Mouse (Mus musculus) MEL (cell line): ENCODE results near the gene Egfl7. TPM values are rescaled to one million over a fixed set of nuclear protein-coding genes. Genes with fewer than 3 reads are reported as not detected.

Experiments used
- DNase-seq: peaks from one replicate; pipeline ENCODE4 v3.0.0; 2011; ENCODE audit warnings: low read depth, low spot score
- H3K27ac ChIP-seq: 2 replicates; pipeline ENCODE4 v1.5.1; 2012; ENCODE audit warnings: low read depth, mild to moderate bottlenecking, control low read depth, low read length, moderate library complexity; ENCODE audit not compliant: control insufficient read depth
- H3K27me3 ChIP-seq, 2 experiments: fragments of 150-350 bp in 1 of 2; sonication (generic) in 1 of 2; 2 replicates each; pipeline ENCODE4 v1.6.1; 2012; ENCODE audit warnings: low read length in 2 of 2, mild to moderate bottlenecking in 2 of 2, improper control_type of control experiment in 1 of 2, moderate library complexity in 1 of 2; ENCODE audit not compliant: insufficient read depth in 2 of 2, control insufficient read depth in 1 of 2
- H3K36me3 ChIP-seq, 2 experiments: 2 replicates each; pipeline ENCODE4 v1.6.1; 2012 to 2014; ENCODE audit warnings: low read length in 2 of 2, improper control_type of control experiment in 1 of 2, inconsistent platforms in 1 of 2, mild to moderate bottlenecking in 1 of 2; ENCODE audit not compliant: insufficient read depth in 2 of 2, control insufficient read depth in 1 of 2
- H3K4me1 ChIP-seq, 2 experiments: fragments of 150-350 bp in 1 of 2; sonication (generic) in 1 of 2; 2 replicates each; pipeline ENCODE4 v1.6.1; 2012; ENCODE audit warnings: low read length in 2 of 2, improper control_type of control experiment in 1 of 2, mild to moderate bottlenecking in 1 of 2; ENCODE audit not compliant: insufficient read depth in 2 of 2, control insufficient read depth in 1 of 2
- H3K4me3 ChIP-seq, 2 experiments: fragments of 150-350 bp in 1 of 2; sonication (generic) in 1 of 2; 2 replicates each; pipeline ENCODE4 v1.5.1; 2012; ENCODE audit warnings: low read depth in 2 of 2, low read length in 2 of 2, mild to moderate bottlenecking in 2 of 2, moderate library complexity in 2 of 2, control low read depth in 1 of 2, improper control_type of control experiment in 1 of 2; ENCODE audit not compliant: control insufficient read depth in 1 of 2, insufficient read depth in 1 of 2
- H3K79me2 ChIP-seq: 2 replicates; pipeline ENCODE4 v1.6.1; 2012; ENCODE audit warnings: mild to moderate bottlenecking, low read length, moderate library complexity; ENCODE audit not compliant: control insufficient read depth, poor library complexity, insufficient read depth
- H3K9ac ChIP-seq: 2 replicates; pipeline ENCODE4 v1.6.1; 2012; ENCODE audit warnings: low read depth, mild to moderate bottlenecking, control low read depth, low read length, moderate library complexity; ENCODE audit not compliant: control insufficient read depth, poor library complexity, severe bottlenecking
- H3K9me3 ChIP-seq: fragments of 150-350 bp; sonication (generic); replicated peaks from 2 replicates; pipeline ENCODE4 v1.6.1; 2012; ENCODE audit warnings: mild to moderate bottlenecking, low read length, improper control_type of control experiment, moderate library complexity; ENCODE audit not compliant: insufficient read depth
- CHD1 ChIP-seq: IDR thresholded peaks from 2 replicates; pipeline ENCODE4 v1.6.1; 2012; ENCODE audit warnings: low read depth, mild to moderate bottlenecking, inconsistent platforms, low read length, improper control_type of control experiment
- ELF1 ChIP-seq: IDR thresholded peaks from 2 replicates; pipeline ENCODE4 v1.6.1; 2014; ENCODE audit warnings: low read depth, mild to moderate bottlenecking, inconsistent platforms, low read length, improper control_type of control experiment, moderate library complexity
- EP300 ChIP-seq, 2 experiments: IDR thresholded peaks; 2 replicates each; pipeline ENCODE4 v1.6.1; 2011; ENCODE audit warnings: improper control_type of control experiment in 2 of 2, low read length in 2 of 2, low read depth in 1 of 2, mild to moderate bottlenecking in 1 of 2
- GATA1 ChIP-seq: IDR thresholded peaks from 2 replicates; pipeline ENCODE4 v1.6.1; 2011; ENCODE audit warnings: low read depth, low read length, improper control_type of control experiment
- HCFC1 ChIP-seq: IDR thresholded peaks from 2 replicates; pipeline ENCODE4 v1.6.1; 2012; ENCODE audit warnings: low read depth, mild to moderate bottlenecking, inconsistent platforms, low read length, improper control_type of control experiment, moderate library complexity
- JUND ChIP-seq: IDR thresholded peaks from 2 replicates; pipeline ENCODE4 v1.6.1; 2011; ENCODE audit warnings: low read depth, mild to moderate bottlenecking, improper control_type of control experiment, low read length
- MAFK ChIP-seq: IDR thresholded peaks from 2 replicates; pipeline ENCODE4 v1.6.1; 2011; ENCODE audit warnings: low read depth, mild to moderate bottlenecking, low read length, improper control_type of control experiment, borderline replicate concordance
- MAX ChIP-seq: IDR thresholded peaks from 2 replicates; pipeline ENCODE4 v1.6.1; 2011; ENCODE audit warnings: low read length, improper control_type of control experiment
- MXI1 ChIP-seq: IDR thresholded peaks from 2 replicates; pipeline ENCODE4 v1.6.1; 2011; ENCODE audit warnings: mild to moderate bottlenecking, low read depth, low read length, improper control_type of control experiment
- MYB ChIP-seq: IDR thresholded peaks from 2 replicates; pipeline ENCODE4 v1.6.1; 2011; ENCODE audit warnings: mild to moderate bottlenecking, low read depth, low read length, improper control_type of control experiment
- MYC ChIP-seq: IDR thresholded peaks from 2 replicates; pipeline ENCODE4 v1.6.1; 2011; ENCODE audit warnings: low read depth, mild to moderate bottlenecking, low read length, improper control_type of control experiment, moderate library complexity
- NELFE ChIP-seq: IDR thresholded peaks from 2 replicates; pipeline ENCODE4 v1.6.1; 2011; ENCODE audit warnings: low read depth, low read length, improper control_type of control experiment
- NRF1 ChIP-seq: IDR thresholded peaks from 2 replicates; pipeline ENCODE4 v1.6.1; 2014; ENCODE audit warnings: low read depth, mild to moderate bottlenecking, inconsistent platforms, low read length, improper control_type of control experiment, moderate library complexity; ENCODE audit not compliant: poor library complexity, insufficient read depth, severe bottlenecking
- POLR2A ChIP-seq, 2 experiments: IDR thresholded peaks; 2 replicates each; pipeline ENCODE4 v1.6.1; 2011 to 2012; ENCODE audit warnings: low read length in 2 of 2, mild to moderate bottlenecking in 2 of 2, control low read depth in 1 of 2, improper control_type of control experiment in 1 of 2, low read depth in 1 of 2, moderate library complexity in 1 of 2; ENCODE audit not compliant: control insufficient read depth in 1 of 2, insufficient read depth in 1 of 2, poor library complexity in 1 of 2
- POLR2AphosphoS2 ChIP-seq: IDR thresholded peaks from 2 replicates; pipeline ENCODE4 v1.6.1; 2011; ENCODE audit warnings: low read length, improper control_type of control experiment
- RCOR1 ChIP-seq: IDR thresholded peaks from 2 replicates; pipeline ENCODE4 v1.6.1; 2012; ENCODE audit warnings: low read depth, mild to moderate bottlenecking, inconsistent platforms, low read length, improper control_type of control experiment
- USF2 ChIP-seq, 2 experiments: IDR thresholded peaks; 2 replicates each; pipeline ENCODE4 v1.6.1; 2011 to 2012; ENCODE audit warnings: improper control_type of control experiment in 2 of 2, low read length in 2 of 2, borderline replicate concordance in 1 of 2, inconsistent platforms in 1 of 2, low read depth in 1 of 2, mild to moderate bottlenecking in 1 of 2; ENCODE audit not compliant: insufficient read depth in 1 of 2
- ZC3H11A ChIP-seq: IDR thresholded peaks from 2 replicates; pipeline ENCODE4 v1.6.1; 2012; ENCODE audit warnings: low read depth, mild to moderate bottlenecking, inconsistent platforms, low read length, improper control_type of control experiment
- ZKSCAN1 ChIP-seq: IDR thresholded peaks from 2 replicates; pipeline ENCODE4 v1.6.1; 2012; ENCODE audit warnings: low read depth, mild to moderate bottlenecking, inconsistent platforms, low read length, improper control_type of control experiment, moderate library complexity
- polyA plus RNA-seq, 2 experiments: library from polyadenylated mRNA; stranded (reverse) in 1 of 2; unstranded in 1 of 2; fragments of >175 nt in 1 of 2; fragments of >200 nt in 1 of 2; gene quantifications; 2 replicates each; pipeline versions ENCODE4 v1.2.1 to v1.2.4; 2012; ENCODE audit warnings: low replicate concordance in 2 of 2, low read depth in 1 of 2; ENCODE audit not compliant: insufficient read length in 2 of 2, insufficient read depth in 1 of 2, missing spikeins in 1 of 2
- total RNA-seq: library from RNA; depleted of rRNA; stranded (reverse); fragments of 300-350 nt; gene quantifications from 2 replicates; pipeline ENCODE4 v1.2.3, GENCODE M21; 2012

Gene Egfl7
- total and polyA plus RNA-seq, 3 experiments: 73.9 to 125 TPM; not detected in 1

- no peaks in the 10 kb centered on the region for H3K36me3 ChIP-seq
- H3K9ac ChIP-seq: no peak overlapping the region
- TF ChIP-seq JUND: no peak
- TF ChIP-seq MAX: no peak
- no peak for TF ChIP-seq NELFE
- no peak for TF ChIP-seq USF2 (IDR thresholded peaks at IDR 0.05; ENCODE audit: borderline replicate concordance in 1 of 2, insufficient read depth in 1 of 2, low read depth in 1 of 2, low read length in 2 of 2)
- TF ChIP-seq NRF1: no peak
- no peak for TF ChIP-seq CHD1
- TF ChIP-seq MYB: no peak
- no peak for TF ChIP-seq EP300 (IDR thresholded peaks at IDR 0.05; ENCODE audit: low read depth in 1 of 2, low read length in 2 of 2)
- TF ChIP-seq POLR2AphosphoS2: no peak
- TF ChIP-seq, all 39 proteins: peak for 0
- H3K27ac ChIP-seq: no peak overlapping the region
- no peaks in the 10 kb centered on the region for H3K4me1 ChIP-seq
- H3K27me3 ChIP-seq: no peaks in the 10 kb centered on the region; a peak in 1 of 4 replicates
- DNase-seq: no peak
- no peaks in the 10 kb centered on the region for H3K9me3 ChIP-seq
- H3K79me2 ChIP-seq: no peaks in the 10 kb centered on the region
- no peak overlapping the region for H3K4me3 ChIP-seq
These were observed 25.9 kb upstream of the Egfl7 start for GRCm38 (mm10) chr2:26553904-26554303.

DNA sequence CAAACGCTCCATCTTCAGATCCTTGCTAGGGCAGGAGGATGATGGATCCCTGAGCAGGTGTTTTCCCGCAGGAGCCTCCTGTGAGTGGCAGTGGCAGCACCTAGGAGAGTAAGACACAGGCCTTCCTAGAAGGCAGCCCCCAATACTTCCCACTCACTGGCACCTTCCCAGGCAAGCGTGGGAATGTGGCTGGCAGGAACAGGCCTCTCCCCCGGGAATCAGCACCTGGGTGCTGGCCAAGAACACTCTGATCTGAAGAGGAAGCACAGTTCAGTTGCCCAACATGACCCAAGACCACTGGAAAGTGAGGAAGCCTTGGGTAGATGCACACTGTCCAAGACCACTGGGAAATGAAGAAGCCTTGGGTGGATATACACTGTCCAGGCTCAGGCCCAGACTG is 24.7 kb upstream of the Egfl7 start:
- Histone ChIP-seq H3K4me1 (no peaks in the 10 kb centered on the region), H3K36me3 (no peaks in the 10 kb centered on the region), H3K4me3 (no peak overlapping the region), H3K9ac (no peak overlapping the region), H3K27me3 (no peaks in the 10 kb centered on the region; a peak in 1 of 4 replicates), H3K79me2 (no peaks in the 10 kb centered on the region), H3K9me3 (no peaks in the 10 kb centered on the region), H3K27ac (no peak overlapping the region)
- TF ChIP-seq POLR2A (IDR thresholded peaks at IDR 0.05; ENCODE audit: control insufficient read depth in 1 of 2, insufficient read depth in 1 of 2, low read depth in 1 of 2, low read length in 2 of 2, poor library complexity in 1 of 2) (no peak), ELF1 (no peak), MAFK (no peak), NELFE (no peak), HCFC1 (no peak), MXI1 (no peak), MYC (no peak), JUND (no peak)
- DNase-seq: no peak

DNA sequence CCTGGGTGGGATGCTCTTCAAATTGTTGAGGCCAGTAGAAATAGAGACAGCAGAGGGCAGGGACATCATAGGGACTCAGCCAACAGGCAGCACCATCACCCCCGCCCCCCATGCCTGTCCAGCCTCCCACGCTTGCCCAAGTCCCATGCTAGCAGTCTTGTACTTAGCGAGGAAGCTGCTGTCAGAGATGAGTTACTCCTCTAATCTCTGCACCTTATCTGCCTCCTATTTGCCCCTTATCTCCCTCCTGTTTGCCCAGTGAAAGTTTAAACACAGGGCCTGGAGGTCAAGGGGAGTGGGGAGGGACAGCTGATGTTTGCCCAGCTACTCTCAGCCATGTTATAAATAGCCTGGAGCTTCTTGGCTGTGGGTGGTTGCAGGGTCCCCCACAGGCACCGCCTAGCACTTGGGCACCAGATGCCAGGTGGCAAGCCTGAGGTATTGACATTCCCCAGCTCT is 23.2 kb upstream of the Egfl7 start:
- TF ChIP-seq GATA1 (no peak), ZKSCAN1 (no peak), JUND (no peak), ZC3H11A (no peak), POLR2A (IDR thresholded peaks at IDR 0.05; ENCODE audit: control insufficient read depth in 1 of 2, insufficient read depth in 1 of 2, low read depth in 1 of 2, low read length in 2 of 2, poor library complexity in 1 of 2) (no peak), RCOR1 (no peak)
- no peaks in the 10 kb centered on the region for H3K4me1 ChIP-seq
- H3K36me3 ChIP-seq: no peaks in the 10 kb centered on the region
- H3K9me3 ChIP-seq: no peaks in the 10 kb centered on the region
- no peak for DNase-seq
- H3K79me2 ChIP-seq: no peaks in the 10 kb centered on the region
- H3K27me3 ChIP-seq: no peaks in the 10 kb centered on the region; a peak in 1 of 4 replicates
- no peak overlapping the region for H3K27ac ChIP-seq
- no peak overlapping the region for H3K4me3 ChIP-seq
- no peak overlapping the region for H3K9ac ChIP-seq
